Mouse (Mus musculus): ENCODE results near the gene Tescl. TPM values are rescaled to one million over a fixed set of nuclear protein-coding genes. Genes with fewer than 3 reads are reported as not detected.

Gene Tescl
- 0.19 TPM in 1 of 2 replicates, not detected in the other for polyA plus RNA-seq (2015; fragmentation: Nextera tagmentation; extraction: Ambion mirVana)

GRCm38 (mm10) chr7:24333304-24333986 is at the start of gene Tescl:
Gene Tescl, minus strand, starts transcription at chr7:24333936.
- H3K36me3 ChIP-seq: no peaks in the 10 kb centered on the region
- H3K27me3 ChIP-seq: peaks cover 27% of the 10 kb centered on the region
- no peak within 1 kb of the TSS for H3K27ac ChIP-seq
- H3K4me2 ChIP-seq: no peak within 1 kb of the TSS
- no peak within 1 kb of the TSS for H3K9ac ChIP-seq
- H3K4me3 ChIP-seq: no peak within 1 kb of the TSS
- 55% methylated on average over 49 of the region's 49 CpGs for WGBS
- H3K4me1 ChIP-seq (replicated peaks): no peaks in the 10 kb centered on the region
- ATAC-seq (ENCODE audit: low FRiP score): no peak
- H3K9me3 ChIP-seq: no peaks in the 10 kb centered on the region

DNA sequence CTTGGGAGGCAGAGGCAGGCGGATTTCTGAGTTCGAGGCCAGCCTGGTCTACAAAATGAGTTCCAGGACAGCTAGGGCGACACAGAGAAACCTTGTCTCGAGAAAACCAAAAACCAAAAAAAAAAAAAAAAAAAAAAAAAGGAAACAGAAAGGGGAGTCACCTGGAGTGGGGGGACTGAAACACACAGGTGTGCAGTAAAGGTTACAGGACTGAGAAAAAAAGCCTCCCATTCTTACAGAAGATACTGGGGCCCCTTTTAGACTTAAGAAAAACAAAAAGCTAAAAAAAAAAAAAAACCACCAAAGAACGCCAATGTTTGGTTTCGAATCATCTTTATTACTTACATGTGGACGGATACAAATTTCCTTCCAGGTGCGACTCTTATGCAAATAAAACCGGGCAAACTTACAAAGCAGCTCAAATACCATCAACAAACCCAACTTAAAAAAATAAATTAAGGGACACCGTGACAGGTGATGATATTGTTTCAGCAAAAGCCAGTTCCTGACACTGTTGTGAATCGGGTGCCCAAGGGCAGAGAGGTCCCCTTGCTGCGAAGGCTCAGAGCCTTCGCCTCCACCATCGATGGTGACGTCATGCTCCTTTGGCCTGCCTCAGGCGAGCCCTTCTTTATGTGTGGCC is 49.1 kb upstream of the Tescl start:
- Histone ChIP-seq H3K9me3 (no peaks in the 10 kb centered on the region), H3K27ac (no peak overlapping the region), H3K4me3 (no peak overlapping the region), H3K4me2 (no peak overlapping the region), H3K36me3 (no peaks in the 10 kb centered on the region), H3K27me3 (peaks cover 12% of the 10 kb centered on the region; the same call in 1 of the 2 replicates), H3K4me1 (replicated peaks) (peaks cover 3% of the 10 kb centered on the region; the same call in 1 of the 2 replicates), H3K9ac (no peak overlapping the region)
- 84% methylated on average over 16 of the region's 16 CpGs for WGBS
- no peak for ATAC-seq (ENCODE audit: low FRiP score)

DNA sequence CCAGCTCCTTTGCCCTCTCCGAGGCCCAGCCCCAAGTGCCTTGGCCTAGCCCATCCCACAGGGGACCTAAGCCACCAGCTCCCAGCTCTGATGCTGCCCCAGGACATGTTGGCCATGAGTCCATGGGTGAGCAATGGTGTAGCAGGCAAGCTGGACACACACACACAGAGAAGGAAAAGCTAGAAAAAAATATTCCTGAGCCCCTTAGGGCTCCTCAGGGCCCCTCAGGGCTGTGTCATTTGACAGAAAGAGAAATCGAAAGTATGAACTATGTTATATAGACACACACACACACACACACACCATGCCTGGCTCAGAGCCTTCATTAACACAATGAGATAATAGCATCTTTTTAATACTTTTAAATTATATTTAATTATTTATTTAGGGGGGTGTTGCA is 46.6 kb upstream of the Tescl start:
- H3K4me2 ChIP-seq: no peak overlapping the region
- H3K4me3 ChIP-seq: no peak overlapping the region
- H3K9me3 ChIP-seq: no peaks in the 10 kb centered on the region
- no peaks in the 10 kb centered on the region for H3K36me3 ChIP-seq
- no peak overlapping the region for H3K9ac ChIP-seq
- H3K4me1 ChIP-seq (replicated peaks): peaks cover 13% of the 10 kb centered on the region
- H3K27ac ChIP-seq: no peak overlapping the region
- peaks cover 25% of the 10 kb centered on the region for H3K27me3 ChIP-seq
- ATAC-seq (ENCODE audit: low FRiP score): no peak
- WGBS: 77% methylated on average over 2 of the region's 2 CpGs

DNA sequence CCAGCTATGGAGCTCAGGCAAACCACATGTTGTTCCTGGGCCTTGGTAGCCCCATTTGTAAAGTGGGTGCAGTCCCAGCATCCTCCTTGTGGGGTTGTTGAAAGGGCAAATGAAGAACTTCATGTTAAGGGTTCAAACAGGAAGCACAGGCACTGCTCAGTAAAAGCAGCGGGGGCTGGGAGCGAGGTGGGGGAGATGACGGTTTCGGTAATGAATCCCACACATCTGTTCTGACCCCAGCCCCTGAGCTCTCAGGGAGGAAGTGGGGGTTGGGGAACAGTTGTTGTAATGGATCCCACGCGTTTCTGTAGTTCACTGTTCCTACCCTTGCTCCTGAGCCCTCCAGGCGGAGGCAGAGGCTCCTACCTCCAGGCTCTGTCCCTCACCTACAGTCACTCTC is 46.2 kb upstream of the Tescl start:
- Histone ChIP-seq H3K4me3 (no peak overlapping the region), H3K4me1 (replicated peaks) (peaks cover 13% of the 10 kb centered on the region), H3K27me3 (peaks cover 25% of the 10 kb centered on the region), H3K4me2 (no peak overlapping the region), H3K9me3 (no peaks in the 10 kb centered on the region), H3K27ac (no peak overlapping the region), H3K36me3 (no peaks in the 10 kb centered on the region), H3K9ac (no peak overlapping the region)
- WGBS: 71% methylated on average over 7 of the region's 7 CpGs
- no peak for ATAC-seq (ENCODE audit: low FRiP score)

- Histone ChIP-seq H3K36me3 (no peaks in the 10 kb centered on the region), H3K4me1 (replicated peaks) (peaks cover 24% of the 10 kb centered on the region), H3K4me3 (no peak overlapping the region), H3K27me3 (peaks cover 15% of the 10 kb centered on the region), H3K4me2 (no peak overlapping the region), H3K9ac (no peak overlapping the region), H3K27ac (no peak overlapping the region), H3K9me3 (no peaks in the 10 kb centered on the region)
- no peak for ATAC-seq (ENCODE audit: low FRiP score)
- 76% methylated on average over 8 of the region's 10 CpGs for WGBS
Observed at GRCm38 (mm10) chr7:24378049-24378701, 44.4 kb upstream of the Tescl start.

- no peaks in the 10 kb centered on the region for H3K9me3 ChIP-seq
- peaks cover 15% of the 10 kb centered on the region for H3K27me3 ChIP-seq
- 6% methylated on average over 49 of the region's 49 CpGs for WGBS
- H3K4me3 ChIP-seq: peak overlapping the region; percentile 29
- peak; percentile 26; the same call in 1 of the 2 replicates for ATAC-seq (ENCODE audit: low FRiP score)
- H3K27ac ChIP-seq: 0 out of 2 replicates have a peak overlapping the region, but pooled peaks have one; percentile 12
- peaks cover 32% of the 10 kb centered on the region for H3K4me1 ChIP-seq (replicated peaks)
- no peaks in the 10 kb centered on the region for H3K36me3 ChIP-seq
- H3K4me2 ChIP-seq: peak overlapping the region; percentile 53
- peak overlapping the region; percentile 60 for H3K9ac ChIP-seq
Observed at GRCm38 (mm10) chr7:24377091-24377865, 43.5 kb upstream of the Tescl start.

- Histone ChIP-seq H3K27ac (no peak overlapping the region), H3K36me3 (no peaks in the 10 kb centered on the region), H3K4me1 (replicated peaks) (peaks cover 32% of the 10 kb centered on the region), H3K9ac (no peak overlapping the region), H3K27me3 (peaks cover 14% of the 10 kb centered on the region), H3K4me3 (no peak overlapping the region), H3K4me2 (no peak overlapping the region), H3K9me3 (no peaks in the 10 kb centered on the region)
- ATAC-seq (ENCODE audit: low FRiP score): no peak
- WGBS: 89% methylated on average over 8 of the region's 8 CpGs
Observed at GRCm38 (mm10) chr7:24376456-24376855, 42.7 kb upstream of the Tescl start.

DNA sequence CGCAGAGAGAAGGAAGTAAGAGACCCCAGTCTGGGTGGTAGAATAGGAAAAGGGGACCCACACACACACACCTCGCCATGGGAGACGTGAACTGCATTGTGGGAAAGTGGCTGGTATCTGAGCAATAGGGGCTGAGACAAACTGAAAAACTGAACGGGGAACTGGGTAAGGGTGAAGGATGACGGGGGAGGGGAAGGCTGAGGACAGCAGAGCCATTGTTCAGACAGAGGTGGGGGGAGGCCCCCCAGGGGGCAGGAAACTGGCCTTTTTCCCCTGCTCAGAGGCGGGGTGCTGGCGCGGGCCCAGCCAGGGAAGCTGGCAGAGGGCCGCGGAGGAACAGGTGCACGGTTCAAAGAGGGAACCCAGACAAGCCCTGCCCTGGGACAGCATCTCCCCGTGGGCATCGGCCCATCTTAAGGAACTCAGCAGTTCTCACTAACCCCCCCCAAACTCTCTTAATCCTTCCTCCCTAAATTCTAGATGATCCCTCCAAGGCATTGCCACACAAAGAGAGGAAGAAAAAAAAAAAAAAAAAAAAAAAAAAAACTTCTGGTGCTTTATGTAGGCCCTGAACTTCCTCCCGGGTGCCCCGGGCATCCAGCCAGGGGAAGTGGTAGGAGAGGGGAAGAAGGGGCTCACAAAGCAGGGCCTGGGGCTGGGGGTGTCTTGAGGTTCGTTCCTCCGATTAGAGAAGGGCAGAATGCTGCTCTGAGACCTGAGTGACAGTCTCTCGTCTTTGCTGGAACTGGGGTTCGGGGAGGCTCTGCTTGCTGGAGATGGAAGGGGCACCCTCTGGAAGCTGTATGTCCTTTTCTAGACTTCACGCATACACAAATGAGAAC is 40.0 kb upstream of the Tescl start:
- no peaks in the 10 kb centered on the region for H3K9me3 ChIP-seq
- peak overlapping the region; percentile 26 for H3K4me2 ChIP-seq
- H3K9ac ChIP-seq: no peak overlapping the region
- 45% methylated on average over 17 of the region's 20 CpGs for WGBS
- ATAC-seq (ENCODE audit: low FRiP score): peak; percentile 40
- H3K27me3 ChIP-seq: peaks cover 13% of the 10 kb centered on the region
- peaks cover 32% of the 10 kb centered on the region for H3K4me1 ChIP-seq (replicated peaks)
- peak overlapping the region; percentile 77 for H3K27ac ChIP-seq
- no peak overlapping the region for H3K4me3 ChIP-seq
- no peaks in the 10 kb centered on the region for H3K36me3 ChIP-seq

- Histone ChIP-seq H3K4me1 (replicated peaks) (peaks cover 28% of the 10 kb centered on the region), H3K4me2 (no peak overlapping the region), H3K27me3 (peaks cover 13% of the 10 kb centered on the region), H3K4me3 (no peak overlapping the region), H3K27ac (peak overlapping the region; percentile 77), H3K36me3 (no peaks in the 10 kb centered on the region), H3K9me3 (no peaks in the 10 kb centered on the region), H3K9ac (no peak overlapping the region)
- 73% methylated on average over 4 of the region's 4 CpGs for WGBS
- no peak for ATAC-seq (ENCODE audit: low FRiP score)
Observed at GRCm38 (mm10) chr7:24372786-24373185, 39.0 kb upstream of the Tescl start.

GRCm38 (mm10) chr7:24372300-24372699 is 38.6 kb upstream of the Tescl start:
- H3K4me1 ChIP-seq (replicated peaks): peaks cover 26% of the 10 kb centered on the region
- peaks cover 9% of the 10 kb centered on the region for H3K27me3 ChIP-seq
- H3K9ac ChIP-seq: no peak overlapping the region
- H3K36me3 ChIP-seq: no peaks in the 10 kb centered on the region
- H3K9me3 ChIP-seq: no peaks in the 10 kb centered on the region
- H3K27ac ChIP-seq: peak overlapping the region; percentile 77
- ATAC-seq (ENCODE audit: low FRiP score): no peak
- no peak overlapping the region for H3K4me2 ChIP-seq
- WGBS: 79% methylated on average over 6 of the region's 11 CpGs
- no peak overlapping the region for H3K4me3 ChIP-seq

- Histone ChIP-seq H3K27me3 (peaks cover 4% of the 10 kb centered on the region), H3K4me3 (no peak overlapping the region), H3K4me1 (replicated peaks) (peaks cover 20% of the 10 kb centered on the region), H3K9ac (no peak overlapping the region), H3K9me3 (no peaks in the 10 kb centered on the region), H3K36me3 (no peaks in the 10 kb centered on the region), H3K27ac (no peak overlapping the region), H3K4me2 (no peak overlapping the region)
- WGBS: 74% methylated on average over 3 of the region's 3 CpGs
- ATAC-seq (ENCODE audit: low FRiP score): no peak
Observed at GRCm38 (mm10) chr7:24371809-24372145, 38.0 kb upstream of the Tescl start.
